Mouse (Mus musculus) left cerebral cortex, postnatal 14 days (tissue): ENCODE measurements around the gene Plekha6. TPM values are rescaled to one million over a fixed set of nuclear protein-coding genes. Genes with fewer than 3 reads are reported as not detected.

ENCODE experiments used
- DNase-seq, 2 experiments: peaks; one replicate each; pipeline ENCODE4 v3.0.0; 2021 to 2022; ENCODE audit warnings: low spot score in 2 of 2, mixed read lengths in 1 of 2
- intact Hi-C: fragments of 180-260 bp; cut with DNase I; formaldehyde crosslinking; loops from one replicate; pipeline ENCODE4 v1.15.1; 2025
- total RNA-seq, 2 experiments: library from RNA; stranded (reverse); gene quantifications; 2 replicates each; pipeline ENCODE4 v1.2.3; 2021

The Plekha6 gene
- total RNA-seq, 2 experiments from 2014 or later: 60.7 to 70.5 TPM

GRCm38 (mm10) chr1:133285907-133286306 lies 121.9 kb downstream of the Plekha6 start:
- intact Hi-C loops: no loop called here
- no peak for DNase-seq

GRCm38 (mm10) chr1:133287051-133287450 lies 123.0 kb downstream of the Plekha6 start:
- DNase-seq: no peak
- intact Hi-C loops: no loop called here

- intact Hi-C loops: no loop called here
- no peak for DNase-seq
Observed at GRCm38 (mm10) chr1:133287880-133288279, 123.9 kb downstream of the Plekha6 start.

GRCm38 (mm10) chr1:133291888-133292287 lies 127.9 kb downstream of the Plekha6 start:
- intact Hi-C loops: no loop called here
- DNase-seq: no peak

GRCm38 (mm10) chr1:133292608-133293007 lies 128.6 kb downstream of the Plekha6 start:
- intact Hi-C loops: no loop called here
- DNase-seq: no peak

- no peak for DNase-seq
- intact Hi-C loops: no loop called here
Observed at GRCm38 (mm10) chr1:133296376-133296775, 132.4 kb downstream of the Plekha6 start.

GRCm38 (mm10) chr1:133298816-133299215 lies 134.8 kb downstream of the Plekha6 start:
- intact Hi-C loops: no loop called here

GRCm38 (mm10) chr1:133302540-133302939 lies 138.5 kb downstream of the Plekha6 start:
- no peak for DNase-seq
- intact Hi-C loops: loop anchor here (10.0 kb wide), 1 partner anchor 268 kb away; the partner anchor contains the start of gene Mdm4

More at GRCm38 (mm10) chr1:133298816-133299215, 134.8 kb downstream of the Plekha6 start:
- peak in 1 of 2 experiments; percentile 22 for DNase-seq

- intact Hi-C loops: loop anchor here (1.0 to 10.0 kb wide), 2 partner anchors 130 to 272 kb away; partner anchors contain the start of gene Mdm4
Observed at GRCm38 (mm10) chr1:133306842-133307241, 142.8 kb downstream of the Plekha6 start.

GRCm38 (mm10) chr1:133307318-133307717 lies 143.3 kb downstream of the Plekha6 start:
- intact Hi-C loops: loop anchor here (1.0 to 10.0 kb wide), 2 partner anchors 130 to 273 kb away; partner anchors contain the start of gene Mdm4

More at GRCm38 (mm10) chr1:133306842-133307241, 142.8 kb downstream of the Plekha6 start:
- DNase-seq: peak; percentile 74 to 81

GRCm38 (mm10) chr1:133309652-133310267 lies 145.8 kb downstream of the Plekha6 start, which contains the start of gene Golt1a:
Gene Golt1a (plus strand): TSS chr1:133309800.
- DNase-seq: no peak
- intact Hi-C loops: loop anchor here (10.0 kb wide), 1 partner anchor 275 kb away; the partner anchor contains the start of gene Mdm4

More at GRCm38 (mm10) chr1:133307318-133307717, 143.3 kb downstream of the Plekha6 start:
- DNase-seq: peak; percentile 44 to 55

GRCm38 (mm10) chr1:133311240-133311639 lies 147.2 kb downstream of the Plekha6 start:
- intact Hi-C loops: no loop called here
- DNase-seq: no peak

- peak; percentile 79 to 94 for DNase-seq
- intact Hi-C loops: no loop called here
Observed at GRCm38 (mm10) chr1:133311946-133312345, 147.9 kb downstream of the Plekha6 start.

- DNase-seq: peak; percentile 49 to 66
- intact Hi-C loops: loop anchor here (1.0 kb wide), 1 partner anchor 39 kb away; no protein-coding TSS in a partner anchor
Observed at GRCm38 (mm10) chr1:133314364-133314763, 150.4 kb downstream of the Plekha6 start.

GRCm38 (mm10) chr1:133315775-133316174 lies 151.8 kb downstream of the Plekha6 start:
- DNase-seq: no peak
- intact Hi-C loops: loop anchor here (5.0 kb wide), 1 partner anchor 297 kb away; the partner anchor contains the start of gene Snrpe

- intact Hi-C loops: loop anchor here (5.0 kb wide), 1 partner anchor 296 kb away; the partner anchor contains the start of gene Snrpe
- no peak for DNase-seq
Observed at GRCm38 (mm10) chr1:133316577-133316976, 152.6 kb downstream of the Plekha6 start.

GRCm38 (mm10) chr1:133317149-133317548 lies 153.1 kb downstream of the Plekha6 start:
- DNase-seq: no peak
- intact Hi-C loops: loop anchor here (5.0 kb wide), 1 partner anchor 295 kb away; the partner anchor contains the start of gene Snrpe

- peak in 1 of 2 experiments; percentile 81 for DNase-seq
- intact Hi-C loops: no loop called here
Observed at GRCm38 (mm10) chr1:133321267-133321925, 157.4 kb downstream of the Plekha6 start, which contains the start of gene Kiss1. Gene Kiss1 (plus strand): TSS chr1:133321875.

- no peak for DNase-seq
- intact Hi-C loops: no loop called here
Observed at GRCm38 (mm10) chr1:133323333-133323732, 159.3 kb downstream of the Plekha6 start.

GRCm38 (mm10) chr1:133325951-133326350 lies 161.9 kb downstream of the Plekha6 start:
- intact Hi-C loops: no loop called here
- DNase-seq: no peak
